Mouse (Mus musculus) cortical plate, adult 2 months (tissue): ENCODE measurements around the gene Ankmy1. TPM values are rescaled to one million over a fixed set of nuclear protein-coding genes. Genes with fewer than 3 reads are reported as not detected.

Source experiments
- H3K27ac ChIP-seq: fragments of 200-500 bp; 2 replicates; pipeline ENCODE4 v1.5.1; 2012; ENCODE audit warnings: low read length, control low read depth, inconsistent platforms; ENCODE audit not compliant: insufficient read depth
- H3K4me1 ChIP-seq: fragments of 200-500 bp; 2 replicates; pipeline ENCODE4 v1.6.1; 2011; ENCODE audit warnings: low read length; ENCODE audit not compliant: control insufficient read depth, insufficient read depth
- H3K4me3 ChIP-seq: fragments of 200-500 bp; 2 replicates; pipeline ENCODE4 v1.5.1; 2011; ENCODE audit warnings: mild to moderate bottlenecking, low read length, control low read depth; ENCODE audit not compliant: insufficient read depth
- CTCF ChIP-seq: fragments of 200-500 bp; IDR thresholded peaks from 2 replicates; pipeline ENCODE4 v1.5.1; 2011; ENCODE audit warnings: mild to moderate bottlenecking, control low read depth, low read length; ENCODE audit not compliant: insufficient read depth; ENCODE audit errors: extremely low read depth
- POLR2A ChIP-seq: fragments of 200-500 bp; IDR thresholded peaks from 2 replicates; pipeline ENCODE4 v1.6.1; 2011; ENCODE audit warnings: mild to moderate bottlenecking, low read length, control low read depth; ENCODE audit not compliant: insufficient read depth; ENCODE audit errors: extremely low read depth
- polyA plus RNA-seq: library from polyadenylated mRNA; depleted of rRNA; stranded (reverse); fragments of >200 nt; gene quantifications from 2 replicates; pipeline ENCODE4 v1.2.3, GENCODE M21; 2012; rRNA removed

Ankmy1 gene
- 0.23 and 0.25 TPM in 2 replicates for polyA plus RNA-seq

DNA sequence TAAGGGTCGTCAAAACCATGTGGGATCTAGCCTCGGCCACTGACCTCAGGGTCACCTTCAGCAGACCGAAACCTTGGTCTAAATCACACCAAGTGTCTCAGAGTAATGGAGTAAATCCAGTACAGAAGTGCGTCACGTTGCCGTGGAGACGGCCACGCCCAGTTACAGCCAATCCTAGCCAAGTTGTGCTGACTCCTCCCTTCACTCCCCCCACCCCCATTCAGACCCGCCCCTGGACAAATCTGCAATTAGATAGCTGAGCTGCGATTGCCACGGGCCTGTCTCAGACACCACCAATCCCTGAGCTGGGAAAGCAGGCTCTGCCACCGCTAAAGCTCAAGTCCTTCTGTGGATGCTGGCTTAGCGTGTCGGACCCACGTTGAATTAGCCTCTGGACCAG, at the start of gene Ankmy1:
TSS of gene Ankmy1 (minus strand) at position 121 of the 400 bp plus-strand sequence.
- TF ChIP-seq CTCF: no peak
- peak; percentile 61; the same call in 1 of the 2 replicates for TF ChIP-seq POLR2A
- H3K4me3 ChIP-seq: peak within 1 kb of the TSS; percentile 5; the same call in 1 of the 2 replicates
- peaks cover 2% of the 10 kb centered on the region; the same call in 1 of the 2 replicates for H3K4me1 ChIP-seq
- H3K27ac ChIP-seq: no peak within 1 kb of the TSS

DNA sequence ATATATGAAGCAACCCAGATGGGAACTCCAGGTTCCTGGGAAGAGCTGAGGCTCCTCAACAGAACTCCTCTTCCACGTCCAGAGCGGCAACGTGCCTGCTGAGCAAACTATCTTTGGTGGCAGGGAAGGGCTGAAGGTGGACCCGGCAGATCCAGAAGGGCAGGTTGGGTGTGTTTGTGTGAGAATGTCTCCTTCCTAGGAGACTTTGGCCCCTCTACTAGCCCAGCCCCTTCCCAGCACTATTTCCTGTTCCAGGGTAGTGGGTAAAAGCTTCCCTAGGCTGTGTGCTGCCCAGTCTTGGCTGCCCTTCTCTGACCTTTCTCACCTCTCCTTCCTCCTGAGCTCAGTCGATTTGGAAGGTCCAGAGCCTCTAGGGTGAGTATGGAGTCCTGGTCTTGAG, 47.9 kb upstream of the Ankmy1 start, which contains the start of gene Gpr35:
TSS of gene Gpr35 (plus strand) at position 259 of the 400 bp plus-strand sequence.
- TF ChIP-seq POLR2A: no peak
- TF ChIP-seq CTCF: no peak
- H3K27ac ChIP-seq: no peak within 1 kb of the TSS
- H3K4me3 ChIP-seq: no peak within 1 kb of the TSS
- no peaks in the 10 kb centered on the region for H3K4me1 ChIP-seq

DNA sequence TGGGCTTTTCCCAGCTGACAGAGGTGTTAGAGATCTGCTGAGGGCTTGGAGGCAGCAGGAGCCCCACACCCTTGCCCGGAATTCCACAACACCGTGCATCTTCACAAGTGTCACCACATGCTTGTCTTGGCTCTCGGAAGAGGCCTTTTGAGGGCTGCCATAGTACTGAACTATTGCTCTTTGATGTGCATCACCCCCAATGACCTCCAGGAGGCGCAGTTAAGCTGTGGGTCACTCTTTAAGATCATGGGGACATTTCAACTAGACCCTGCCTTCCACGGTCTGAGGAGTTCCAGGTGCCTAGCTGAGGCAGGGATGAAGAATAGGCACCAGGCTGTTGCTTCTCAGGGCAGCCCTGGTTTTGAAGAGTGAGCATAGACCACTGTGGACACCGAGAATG, 46.7 kb upstream of the Ankmy1 start:
- H3K4me3 ChIP-seq: no peak overlapping the region
- H3K27ac ChIP-seq: no peak overlapping the region
- no peaks in the 10 kb centered on the region for H3K4me1 ChIP-seq
- peak; percentile 37 for TF ChIP-seq CTCF
- TF ChIP-seq POLR2A: no peak

DNA sequence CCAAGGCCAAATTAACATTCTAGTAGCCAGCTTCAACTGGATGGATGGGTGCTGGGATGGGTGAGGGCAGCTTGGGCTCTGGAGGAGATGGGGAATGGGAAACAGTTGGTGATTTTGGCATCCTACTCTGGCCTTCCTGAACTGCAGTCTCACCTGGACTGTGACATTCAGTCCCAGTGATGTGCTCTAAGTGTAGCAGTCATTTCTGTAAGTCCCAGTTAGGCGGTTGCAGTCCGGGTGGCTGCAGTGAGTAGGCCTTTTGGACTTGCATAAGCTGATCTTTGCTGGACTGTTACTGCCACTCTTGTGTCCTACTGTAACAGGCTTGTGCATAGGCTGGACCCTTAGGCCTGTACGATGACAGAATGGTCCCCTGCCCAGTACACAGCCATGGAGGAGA, 45.3 kb upstream of the Ankmy1 start:
- TF ChIP-seq POLR2A (no peak), CTCF (no peak)
- Histone ChIP-seq H3K4me1 (no peaks in the 10 kb centered on the region), H3K4me3 (no peak overlapping the region), H3K27ac (no peak overlapping the region)

GRCm38 (mm10) chr1:92943219-92943989, 40.7 kb upstream of the Ankmy1 start:
- TF ChIP-seq CTCF (no peak), POLR2A (no peak)
- Histone ChIP-seq H3K4me1 (no peaks in the 10 kb centered on the region), H3K4me3 (no peak overlapping the region), H3K27ac (no peak overlapping the region)

DNA sequence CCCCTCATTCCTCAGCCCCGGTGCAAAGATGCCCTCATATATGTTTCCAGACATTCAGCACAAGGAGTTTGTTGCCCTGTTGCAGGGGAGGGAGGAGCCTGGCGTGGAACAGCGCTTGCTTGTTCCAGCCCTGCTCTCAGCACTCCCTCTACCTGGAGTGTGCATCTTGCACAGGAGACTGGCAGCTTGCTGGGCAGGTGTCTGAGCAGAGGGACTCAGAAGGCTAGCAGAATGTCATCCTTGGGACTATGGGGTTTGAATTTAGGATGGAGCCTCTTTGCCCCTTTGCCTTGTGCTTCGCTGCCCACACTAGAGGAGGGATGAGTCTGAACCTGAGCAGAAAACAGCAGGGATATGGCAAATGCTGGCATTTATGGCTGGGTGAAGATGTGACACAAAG, 37.0 kb upstream of the Ankmy1 start:
- Histone ChIP-seq H3K4me3 (no peak overlapping the region), H3K4me1 (peaks cover 2% of the 10 kb centered on the region; the same call in 1 of the 2 replicates), H3K27ac (no peak overlapping the region)
- TF ChIP-seq CTCF (no peak), POLR2A (no peak)

DNA sequence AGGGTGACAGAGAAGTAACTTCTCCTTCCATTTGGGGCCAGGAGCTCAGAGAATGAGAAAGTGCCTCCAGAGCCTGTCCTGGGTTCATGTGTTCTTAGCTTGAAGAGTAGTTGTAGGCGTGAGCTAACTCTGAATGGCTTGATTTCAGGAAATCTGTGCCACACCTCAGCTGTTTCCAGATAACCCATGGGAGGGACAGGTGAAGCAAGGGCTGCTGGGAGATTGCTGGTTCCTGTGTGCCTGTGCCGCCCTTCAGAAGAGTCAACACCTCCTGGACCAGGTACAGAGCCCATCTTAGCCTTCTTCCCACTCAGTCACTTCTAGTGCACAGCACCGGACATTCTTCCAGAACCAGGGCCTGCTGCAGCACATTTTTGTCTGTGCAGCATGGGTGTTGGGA, 35.1 kb upstream of the Ankmy1 start:
- H3K4me1 ChIP-seq: peaks cover 2% of the 10 kb centered on the region; the same call in 1 of the 2 replicates
- H3K27ac ChIP-seq: no peak overlapping the region
- H3K4me3 ChIP-seq: no peak overlapping the region
- TF ChIP-seq CTCF: no peak
- TF ChIP-seq POLR2A: no peak

DNA sequence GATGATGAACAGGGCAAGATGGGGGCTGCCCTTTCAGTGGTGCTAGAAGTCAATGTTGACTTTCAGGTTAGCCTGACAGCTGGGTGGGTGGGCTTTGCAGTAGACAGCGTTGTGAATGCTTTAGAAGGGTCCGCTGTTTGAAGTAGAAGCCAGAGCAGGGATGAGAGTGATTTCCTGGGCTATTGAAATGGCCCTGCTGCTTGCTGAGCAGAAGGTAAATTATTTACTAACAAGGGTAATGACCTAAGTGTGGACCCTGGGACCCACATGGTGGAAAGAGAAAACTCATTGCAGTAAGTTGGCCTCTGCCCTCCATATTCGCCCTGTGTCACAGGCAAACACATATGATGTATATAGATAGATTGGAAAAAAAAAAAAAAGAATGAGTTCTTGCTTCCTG, 33.8 kb upstream of the Ankmy1 start:
- TF ChIP-seq CTCF: no peak
- TF ChIP-seq POLR2A: no peak
- Histone ChIP-seq H3K4me3 (no peak overlapping the region), H3K27ac (no peak overlapping the region), H3K4me1 (peaks cover 2% of the 10 kb centered on the region; the same call in 1 of the 2 replicates)

DNA sequence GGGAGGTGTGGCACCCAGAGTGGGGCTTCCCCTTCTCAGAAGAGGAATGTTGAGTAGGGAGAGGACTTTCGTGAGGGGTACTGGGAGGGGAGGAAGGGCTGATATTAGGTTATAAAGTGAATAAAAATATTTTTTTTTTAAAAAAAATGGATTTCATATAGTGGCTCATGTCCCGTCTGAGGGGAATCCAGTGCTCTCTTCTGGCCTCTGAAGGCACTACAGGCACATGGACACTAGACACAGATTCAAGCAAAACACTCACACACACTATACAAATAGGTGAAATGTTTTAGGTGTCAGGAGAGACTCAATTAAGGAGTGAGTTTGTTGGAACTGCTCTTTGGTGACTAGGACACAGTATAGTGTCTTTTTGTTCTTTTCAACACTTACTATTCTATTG, 33.3 kb upstream of the Ankmy1 start:
- H3K27ac ChIP-seq: no peak overlapping the region

DNA sequence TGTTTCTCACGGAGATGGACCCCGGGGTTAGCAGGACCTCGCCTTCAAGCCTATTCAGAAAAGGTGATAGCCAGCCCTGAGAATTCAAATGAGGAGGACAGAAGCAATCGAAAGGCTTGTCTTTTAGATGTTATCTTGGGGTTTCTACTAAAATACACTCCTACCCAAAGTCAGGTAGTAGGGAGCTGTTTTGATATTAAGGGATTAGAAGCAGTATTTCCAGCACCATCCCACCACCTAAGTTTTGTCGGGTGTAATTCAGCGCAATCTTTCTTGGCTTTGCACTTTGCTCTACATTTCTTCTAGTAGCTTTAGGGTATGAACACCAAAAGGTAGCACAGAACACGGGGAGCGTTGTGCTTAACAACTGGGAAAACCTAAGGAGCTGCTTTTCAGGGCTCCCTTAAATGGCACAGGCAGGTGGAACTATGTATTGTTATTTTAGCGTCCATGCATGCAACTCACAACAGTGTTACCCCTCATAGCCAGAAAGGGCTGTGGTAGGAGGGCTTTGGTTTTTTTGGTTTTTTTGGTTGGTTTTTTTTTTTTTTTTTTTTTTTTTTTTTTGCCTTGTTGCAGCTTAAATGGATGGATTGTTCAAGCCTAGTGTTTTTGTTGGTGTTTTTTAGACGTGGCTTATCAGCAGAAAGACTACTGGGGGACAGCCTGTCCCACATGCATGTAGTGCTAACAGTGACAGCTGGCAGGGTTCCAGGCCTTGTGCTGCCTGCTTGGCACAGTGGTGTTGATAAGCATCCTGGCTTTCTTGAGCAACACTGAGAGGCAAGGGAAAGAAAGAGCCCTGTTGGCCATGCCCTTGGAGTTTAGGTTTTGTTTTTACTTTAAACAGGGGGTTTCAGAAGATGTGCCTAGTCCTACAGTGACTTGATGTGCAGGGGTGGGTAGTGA, 32.6 kb upstream of the Ankmy1 start:
- Histone ChIP-seq H3K27ac (0 out of 2 replicates have a peak overlapping the region, but pooled peaks have one; percentile 9), H3K4me1 (peaks cover 2% of the 10 kb centered on the region; the same call in 1 of the 2 replicates), H3K4me3 (peak overlapping the region; percentile 49)
- TF ChIP-seq CTCF (no peak), POLR2A (no peak)

More for the DNA sequence above, 33.3 kb upstream of the Ankmy1 start:
- Histone ChIP-seq H3K4me1 (peaks cover 2% of the 10 kb centered on the region; the same call in 1 of the 2 replicates), H3K4me3 (peak overlapping the region; percentile 49; the same call in 1 of the 2 replicates)
- no peak for TF ChIP-seq POLR2A
- TF ChIP-seq CTCF: no peak
